Mouse (Mus musculus) CD4-positive, CD25-positive, alpha-beta regulatory T cell, adult 4 months (primary cell): ENCODE measurements around the gene Nup210l. TPM values are rescaled to one million over a fixed set of nuclear protein-coding genes. Genes with fewer than 3 reads are reported as not detected.
A peak's percentile ranks its signal among the peaks of the same experiment; 100 is the strongest.

Experiments
- ATAC-seq: one replicate; pipeline ENCODE4 v1.8.0; 2017
- polyA plus RNA-seq, 2 experiments: library from polyadenylated mRNA; unstranded; fragments of 100-300 nt; shearing (Covaris generic); gene quantifications; one replicate each; pipeline ENCODE4 v1.2.1; 2017

Nup210l gene
- polyA plus RNA-seq = under 1 TPM; 0.27 to 0.58 TPM

- no peak for ATAC-seq
Observed at GRCm38 (mm10) chr3:90103938-90104337, at the start of gene Nup210l. Gene Nup210l (plus strand): TSS chr3:90104132.

DNA sequence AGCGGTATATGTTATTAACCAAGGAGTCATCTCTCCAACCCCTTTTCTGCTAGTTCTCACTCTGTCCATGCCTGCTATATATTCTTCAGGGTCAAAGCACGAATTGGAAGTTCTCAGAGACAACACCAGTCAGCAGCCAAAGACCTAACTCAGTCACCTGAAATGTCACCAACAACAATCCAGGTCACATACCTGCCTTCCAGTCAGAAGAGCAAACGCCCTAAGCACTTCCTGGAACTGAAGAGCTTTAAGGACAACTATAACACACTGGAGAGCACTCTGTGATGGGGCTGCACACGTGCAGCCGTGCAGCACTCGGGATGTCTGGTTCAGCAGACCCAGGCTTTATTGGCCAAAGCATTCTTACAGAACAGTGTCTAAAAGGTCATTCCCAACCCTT, 42.4 kb upstream of the Nup210l start:
- no peak for ATAC-seq

DNA sequence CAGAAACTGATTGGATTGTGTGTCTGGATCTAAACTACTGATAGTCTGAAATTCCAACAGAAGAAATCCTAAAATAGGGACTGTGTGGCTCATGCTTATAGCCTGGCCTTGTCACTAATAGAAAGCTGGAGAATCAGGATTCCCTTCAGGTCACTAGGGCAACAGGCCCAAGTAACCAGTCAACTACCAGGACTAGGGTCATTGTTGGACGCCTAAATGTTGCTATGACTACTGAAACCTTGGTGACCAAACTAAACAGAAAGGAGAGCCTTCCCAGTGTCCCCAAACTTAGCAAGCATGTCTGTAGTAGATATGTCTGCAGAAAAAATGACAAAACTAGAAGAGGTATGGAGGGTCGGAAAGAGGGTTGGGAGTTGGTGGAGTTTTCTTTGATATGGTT, 41.4 kb upstream of the Nup210l start:
- no peak for ATAC-seq

GRCm38 (mm10) chr3:90064383-90064782, 39.5 kb upstream of the Nup210l start:
- no peak for ATAC-seq

DNA sequence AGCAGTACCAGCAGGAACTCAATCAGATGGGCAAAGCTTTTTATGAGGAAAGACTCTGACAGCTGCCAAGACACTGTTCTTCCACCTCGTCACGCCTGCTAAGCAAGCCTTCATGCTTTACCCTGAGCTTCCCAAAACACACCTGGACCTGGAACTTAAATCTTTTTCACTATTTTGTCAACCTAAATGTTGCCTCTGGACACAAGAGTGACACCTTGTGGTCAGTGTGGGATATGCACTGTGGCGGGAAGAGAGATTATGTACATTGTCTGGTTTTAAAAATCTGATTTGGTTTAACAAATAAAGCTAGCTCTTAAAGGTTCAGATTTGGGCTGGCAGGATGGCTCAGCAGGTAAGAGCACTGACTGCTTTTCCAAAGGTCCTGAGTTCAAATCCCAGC, 38.4 kb upstream of the Nup210l start:
- ATAC-seq = no peak

DNA sequence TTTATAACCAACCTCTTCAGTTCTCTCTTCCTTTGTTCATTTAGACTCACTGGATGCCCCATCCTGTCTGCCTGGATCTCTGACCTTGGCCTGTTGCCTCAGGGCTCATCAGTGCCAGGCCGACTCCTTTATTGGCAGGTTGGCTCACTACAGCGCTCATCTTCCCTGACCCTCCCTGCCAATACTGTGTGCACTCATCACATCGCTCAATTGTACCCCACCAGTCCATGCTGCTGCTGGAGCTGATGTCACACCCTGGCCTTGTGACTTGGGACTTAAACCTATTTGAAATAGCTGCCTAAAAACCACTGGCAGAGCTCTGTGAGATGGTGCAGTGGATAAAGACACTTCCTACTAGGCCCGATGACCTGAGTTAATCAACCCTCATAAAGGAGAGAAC, 36.1 kb upstream of the Nup210l start:
- ATAC-seq = no peak

GRCm38 (mm10) chr3:90069688-90070087, 34.2 kb upstream of the Nup210l start:
- ATAC-seq = no peak

GRCm38 (mm10) chr3:90072294-90072693, 31.6 kb upstream of the Nup210l start, which contains the start of gene Tpm3:
Gene Tpm3 (plus strand): TSS chr3:90072649.
- no peak for ATAC-seq

DNA sequence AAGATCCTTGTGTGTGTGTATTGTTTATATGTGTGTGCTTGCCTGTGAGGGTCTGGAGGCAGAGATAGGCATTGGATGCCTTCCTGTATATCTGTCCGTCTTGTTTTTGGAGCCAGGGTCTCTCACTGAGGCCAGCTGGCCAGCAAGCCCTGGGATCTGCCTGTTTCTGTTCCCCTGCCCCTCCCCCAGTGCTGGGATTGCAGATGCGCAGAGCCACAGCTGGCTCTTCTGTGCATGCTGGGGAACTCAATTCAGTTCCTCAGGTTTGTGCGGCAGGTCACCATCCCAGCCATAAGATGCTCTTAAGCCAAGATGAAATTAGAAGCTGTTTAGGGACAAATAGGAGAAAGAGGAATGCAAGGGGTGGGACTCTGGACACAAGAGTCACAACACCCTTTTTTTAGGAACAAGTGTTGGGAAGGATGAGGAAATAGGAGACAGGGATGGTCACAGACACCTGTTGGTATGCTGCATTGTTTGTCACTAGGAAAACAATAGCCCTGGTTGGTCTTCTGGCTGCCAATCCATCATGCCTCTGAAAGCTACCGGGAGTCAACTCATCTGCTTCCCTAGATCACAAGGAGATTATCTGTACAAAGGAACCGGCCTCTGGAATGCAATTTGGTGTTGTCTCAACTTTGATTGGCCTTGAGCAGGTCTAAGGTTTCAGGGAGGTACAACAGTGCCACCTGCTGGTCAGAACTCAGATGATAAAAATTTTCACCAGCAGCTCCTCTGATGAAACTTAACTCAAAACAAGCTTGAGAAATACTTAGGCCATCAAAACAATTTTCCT, 26.8 kb upstream of the Nup210l start:
- ATAC-seq = no peak

- ATAC-seq = no peak
Observed at GRCm38 (mm10) chr3:90078224-90078623, 25.7 kb upstream of the Nup210l start.

GRCm38 (mm10) chr3:90079133-90079762, 24.7 kb upstream of the Nup210l start:
- peak; percentile 64 for ATAC-seq

DNA sequence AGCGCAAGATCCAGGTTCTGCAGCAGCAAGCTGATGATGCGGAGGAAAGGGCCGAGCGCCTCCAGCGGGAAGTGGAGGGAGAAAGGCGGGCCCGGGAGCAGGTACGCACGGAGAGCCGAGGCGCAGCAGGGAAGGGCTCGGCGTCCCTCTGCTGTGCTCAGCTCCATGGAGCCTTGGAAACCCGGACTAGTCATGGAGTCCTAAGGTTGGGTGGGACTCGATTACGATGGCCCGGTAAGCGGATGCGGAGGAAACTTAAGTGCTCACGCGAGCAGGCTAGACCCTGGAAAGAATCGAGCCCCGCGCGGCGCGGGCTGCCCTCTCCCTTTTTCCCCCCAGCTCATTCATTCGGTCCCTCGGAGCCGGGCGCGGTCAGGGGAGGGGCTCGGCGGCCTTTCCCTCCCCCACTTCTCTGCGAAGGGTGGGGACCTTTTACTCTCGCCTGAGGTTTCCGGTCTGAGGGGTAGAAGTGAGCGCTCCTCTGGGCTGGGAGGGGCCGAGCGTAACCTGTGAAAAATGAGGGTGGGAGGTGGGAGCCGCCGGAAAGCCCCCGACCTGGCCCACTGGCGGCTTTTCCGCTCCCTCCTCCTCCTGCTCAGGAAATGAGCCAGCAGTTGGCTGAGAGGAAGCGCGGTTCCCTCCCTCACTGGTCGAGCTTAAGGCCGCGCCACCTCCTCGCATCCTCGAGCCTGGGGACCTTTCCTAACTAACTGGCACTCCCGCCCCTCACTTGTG, 24.0 kb upstream of the Nup210l start:
- peak; percentile 73 for ATAC-seq

- no peak for ATAC-seq
Observed at GRCm38 (mm10) chr3:90080498-90080863, 23.5 kb upstream of the Nup210l start.

DNA sequence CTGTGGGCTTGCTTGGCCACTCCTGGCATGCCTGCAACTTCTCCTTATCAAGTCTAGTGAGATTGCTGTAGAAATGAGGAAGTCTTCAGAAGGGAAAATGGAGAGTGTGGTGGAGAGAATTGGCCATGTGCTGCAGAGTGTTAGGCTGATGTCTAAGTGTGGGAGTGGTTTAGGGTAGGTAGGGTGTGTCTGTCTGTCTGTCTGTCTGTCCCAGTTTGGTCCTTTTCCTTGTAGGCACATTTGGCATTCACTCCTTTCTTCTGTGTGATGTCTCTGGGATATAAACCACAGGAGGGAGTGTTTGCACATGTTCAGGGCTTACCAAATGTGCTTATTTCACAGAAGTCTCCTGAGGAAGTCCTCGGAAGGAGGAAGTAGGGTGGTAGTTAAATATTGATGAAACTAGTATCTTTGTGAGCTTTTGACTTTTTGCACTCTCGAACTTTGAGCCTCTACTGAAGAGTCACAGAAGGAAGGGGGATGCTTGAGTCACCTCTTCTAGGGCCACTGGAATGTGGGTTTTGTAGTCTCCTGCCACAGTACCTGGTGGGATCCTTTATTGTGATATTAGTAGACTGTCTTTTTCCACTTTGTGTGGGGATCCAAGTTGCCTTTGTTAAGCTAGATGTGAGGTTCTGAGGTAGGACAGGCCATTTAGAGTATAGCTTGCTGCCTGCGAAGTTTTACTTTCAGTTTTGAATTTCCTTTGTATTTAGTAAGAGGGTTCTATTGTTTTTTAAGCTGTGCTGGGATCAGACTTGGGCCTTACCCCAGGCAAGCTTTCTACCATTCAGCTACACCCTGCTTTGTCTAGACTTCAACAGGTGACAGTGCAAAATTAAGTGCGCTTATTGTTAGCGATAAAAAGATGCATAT, 22.3 kb upstream of the Nup210l start:
- ATAC-seq = no peak

- ATAC-seq = no peak
Observed at GRCm38 (mm10) chr3:90083034-90083433, 20.9 kb upstream of the Nup210l start.

GRCm38 (mm10) chr3:90083698-90084324, 20.1 kb upstream of the Nup210l start:
- ATAC-seq = no peak

DNA sequence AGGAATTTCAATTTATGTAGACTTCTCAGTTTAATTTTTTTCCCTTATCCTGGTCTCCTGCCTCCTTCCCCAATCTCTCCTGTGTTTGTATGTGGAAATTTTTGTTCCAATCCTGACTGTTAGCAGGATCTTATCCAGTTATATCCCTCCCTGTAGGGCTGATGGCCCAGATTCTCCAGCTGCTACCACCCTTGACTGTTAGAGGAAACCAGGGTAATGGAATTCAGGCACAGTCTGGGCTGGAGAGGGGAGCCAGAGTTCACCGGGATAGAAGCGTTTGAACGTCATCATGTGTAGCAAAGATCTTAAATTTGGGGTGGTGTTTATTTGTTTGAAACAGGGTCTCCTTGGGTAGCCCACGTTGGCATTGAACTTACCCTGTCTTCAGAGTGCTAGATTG, 19.1 kb upstream of the Nup210l start:
- no peak for ATAC-seq

- no peak for ATAC-seq
Observed at GRCm38 (mm10) chr3:90085281-90085680, 18.7 kb upstream of the Nup210l start.

GRCm38 (mm10) chr3:90086068-90086467, 17.9 kb upstream of the Nup210l start:
- ATAC-seq = peak; percentile 38

GRCm38 (mm10) chr3:90088617-90089016, 15.3 kb upstream of the Nup210l start:
- ATAC-seq = no peak

GRCm38 (mm10) chr3:90090892-90091291, 13.0 kb upstream of the Nup210l start:
- no peak for ATAC-seq

DNA sequence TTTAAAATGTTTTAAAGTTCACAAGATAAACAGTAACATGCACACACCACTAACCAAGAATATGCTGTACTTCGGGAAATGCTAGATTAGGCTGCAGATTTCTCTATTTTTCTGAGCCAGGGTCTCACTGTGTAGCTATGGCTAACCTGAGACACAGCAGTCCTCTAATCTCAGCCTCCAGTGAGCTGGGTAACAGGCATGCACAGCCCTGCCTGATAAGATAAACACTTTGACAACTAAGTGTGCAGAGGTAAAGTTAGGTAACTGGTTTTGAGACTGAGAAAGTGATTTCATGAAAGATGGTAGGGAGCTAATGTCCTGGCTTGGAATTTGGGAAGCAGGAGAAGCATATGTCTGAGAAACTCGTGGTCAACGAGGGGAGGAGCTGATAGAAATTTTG, 9.5 kb upstream of the Nup210l start:
- no peak for ATAC-seq
